Mouse (Mus musculus): Measurements from ENCODE around the gene Snrpe. TPM values are rescaled to one million over a fixed set of nuclear protein-coding genes. Genes with fewer than 3 reads are reported as not detected.

The Snrpe gene
- polyA plus RNA-seq, 1 experiment from 2014 or later, result 875 TPM

GRCm38 (mm10) chr1:133625052-133625451 lies 15.0 kb upstream of the Snrpe start:
- H3K4me3 ChIP-seq (ENCODE audit: low read depth, low read length), result no peak overlapping the region
- H3K27ac ChIP-seq (ENCODE audit: low read depth, low read length), result no peak overlapping the region
- no peaks in the 10 kb centered on the region for H3K27me3 ChIP-seq (ENCODE audit: control insufficient read depth, insufficient read depth, low read length)
- no peak overlapping the region for H3K9ac ChIP-seq (ENCODE audit: low read length)
- no peaks in the 10 kb centered on the region for H3K9me3 ChIP-seq (ENCODE audit: control insufficient read depth, low read length)
- DNase-seq (ENCODE audit: low spot score, missing footprints) (no peak), ATAC-seq (ENCODE audit: low FRiP score) (no peak)
- H3K4me2 ChIP-seq, result no peak overlapping the region
- H3K36me3 ChIP-seq (ENCODE audit: control insufficient read depth, insufficient read depth, low read length), result peaks cover 40% of the 10 kb centered on the region
- no peaks in the 10 kb centered on the region for H3K4me1 ChIP-seq (ENCODE audit: control insufficient read depth, insufficient read depth, low read length)
- 75% methylated on average over 2 of the region's 2 CpGs for WGBS

DNA sequence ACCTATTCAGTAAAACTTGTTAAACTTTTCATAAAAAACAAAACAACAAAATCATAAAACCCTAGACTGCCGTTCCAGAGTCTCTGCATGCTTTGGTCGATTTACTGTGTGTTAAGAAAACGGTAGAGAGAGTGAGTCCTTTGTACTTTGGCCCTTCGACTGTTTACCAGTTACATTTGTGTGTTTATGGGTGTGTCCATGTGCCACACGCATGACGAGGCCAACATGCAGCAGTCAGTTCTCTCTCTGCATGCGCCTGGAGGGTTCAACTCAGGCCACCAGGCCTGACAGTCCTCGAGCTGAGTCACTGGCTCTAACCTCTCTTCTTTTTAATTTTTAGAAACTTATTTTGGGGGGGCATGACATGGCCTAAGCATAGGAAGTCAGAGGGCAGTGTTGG lies 8.2 kb upstream of the Snrpe start:
- Histone ChIP-seq H3K9ac (ENCODE audit: low read length) (no peak overlapping the region), H3K9me3 (ENCODE audit: control insufficient read depth, low read length) (no peaks in the 10 kb centered on the region), H3K4me3 (ENCODE audit: low read depth, low read length) (no peak overlapping the region), H3K4me1 (ENCODE audit: control insufficient read depth, insufficient read depth, low read length) (no peaks in the 10 kb centered on the region), H3K36me3 (ENCODE audit: control insufficient read depth, insufficient read depth, low read length) (peaks cover 20% of the 10 kb centered on the region), H3K4me2 (no peak overlapping the region), H3K27me3 (ENCODE audit: control insufficient read depth, insufficient read depth, low read length) (no peaks in the 10 kb centered on the region), H3K27ac (ENCODE audit: low read depth, low read length) (no peak overlapping the region)
- no peak for ATAC-seq (ENCODE audit: low FRiP score)
- no peak for DNase-seq (ENCODE audit: low spot score, missing footprints)
- WGBS, result 87% methylated on average over 8 of the region's 8 CpGs

DNA sequence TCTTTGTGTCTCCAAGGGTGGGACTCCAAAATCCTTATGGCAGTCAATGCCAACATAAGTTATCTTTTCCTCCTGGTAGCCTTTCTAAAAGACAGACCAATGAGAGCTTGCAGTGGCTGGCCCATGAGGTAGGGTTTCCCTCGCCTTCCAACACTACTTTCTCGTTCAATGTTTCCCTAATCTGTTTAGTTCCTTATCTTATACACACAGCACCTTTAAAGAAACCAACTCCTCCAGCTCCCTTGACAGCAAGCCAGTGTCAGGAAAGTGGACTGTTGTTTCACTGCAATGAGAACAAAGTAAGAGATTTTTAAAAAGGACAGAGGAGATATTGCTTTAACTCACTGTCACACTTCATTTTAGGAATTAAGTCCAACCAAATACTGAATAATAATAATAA lies 7.8 kb upstream of the Snrpe start:
- no peak overlapping the region for H3K4me3 ChIP-seq (ENCODE audit: low read depth, low read length)
- H3K9me3 ChIP-seq (ENCODE audit: control insufficient read depth, low read length), result no peaks in the 10 kb centered on the region
- no peak overlapping the region for H3K9ac ChIP-seq (ENCODE audit: low read length)
- no peak overlapping the region for H3K27ac ChIP-seq (ENCODE audit: low read depth, low read length)
- ATAC-seq (ENCODE audit: low FRiP score), result no peak
- 69% methylated on average over 2 of the region's 2 CpGs for WGBS
- H3K27me3 ChIP-seq (ENCODE audit: control insufficient read depth, insufficient read depth, low read length), result no peaks in the 10 kb centered on the region
- peaks cover 17% of the 10 kb centered on the region for H3K36me3 ChIP-seq (ENCODE audit: control insufficient read depth, insufficient read depth, low read length)
- DNase-seq (ENCODE audit: low spot score, missing footprints), result no peak
- H3K4me1 ChIP-seq (ENCODE audit: control insufficient read depth, insufficient read depth, low read length), result no peaks in the 10 kb centered on the region
- H3K4me2 ChIP-seq, result no peak overlapping the region

GRCm38 (mm10) chr1:133613817-133614216 lies 3.7 kb upstream of the Snrpe start:
- no peaks in the 10 kb centered on the region for H3K27me3 ChIP-seq (ENCODE audit: control insufficient read depth, insufficient read depth, low read length)
- no peaks in the 10 kb centered on the region for H3K9me3 ChIP-seq (ENCODE audit: control insufficient read depth, low read length)
- H3K27ac ChIP-seq (ENCODE audit: low read depth, low read length), result no peak overlapping the region
- H3K4me3 ChIP-seq (ENCODE audit: low read depth, low read length), result no peak overlapping the region
- H3K4me1 ChIP-seq (ENCODE audit: control insufficient read depth, insufficient read depth, low read length), result peaks cover 4% of the 10 kb centered on the region
- DNase-seq (ENCODE audit: low spot score, missing footprints), result no peak
- no peak overlapping the region for H3K9ac ChIP-seq (ENCODE audit: low read length)
- peaks cover 3% of the 10 kb centered on the region; the same call in 1 of the 2 replicates for H3K36me3 ChIP-seq (ENCODE audit: control insufficient read depth, insufficient read depth, low read length)
- no peak overlapping the region for H3K4me2 ChIP-seq
- no peak for ATAC-seq (ENCODE audit: low FRiP score)
- WGBS, result 73% methylated on average over 3 of the region's 3 CpGs

- H3K9me3 ChIP-seq (ENCODE audit: control insufficient read depth, low read length), result no peaks in the 10 kb centered on the region
- H3K36me3 ChIP-seq (ENCODE audit: control insufficient read depth, insufficient read depth, low read length), result peaks cover 14% of the 10 kb centered on the region
- DNase-seq (ENCODE audit: low spot score, missing footprints), result no peak
- H3K4me3 ChIP-seq (ENCODE audit: low read depth, low read length), result no peak overlapping the region
- H3K27me3 ChIP-seq (ENCODE audit: control insufficient read depth, insufficient read depth, low read length), result no peaks in the 10 kb centered on the region
- WGBS, result 67% methylated on average over 1 of the region's 1 CpGs
- ATAC-seq (ENCODE audit: low FRiP score), result no peak
- H3K9ac ChIP-seq (ENCODE audit: low read length), result no peak overlapping the region
- H3K4me2 ChIP-seq, result no peak overlapping the region
- H3K4me1 ChIP-seq (ENCODE audit: control insufficient read depth, insufficient read depth, low read length), result peaks cover 7% of the 10 kb centered on the region
- no peak overlapping the region for H3K27ac ChIP-seq (ENCODE audit: low read depth, low read length)
Measured at GRCm38 (mm10) chr1:133611436-133611835, 1.3 kb upstream of the Snrpe start.

DNA sequence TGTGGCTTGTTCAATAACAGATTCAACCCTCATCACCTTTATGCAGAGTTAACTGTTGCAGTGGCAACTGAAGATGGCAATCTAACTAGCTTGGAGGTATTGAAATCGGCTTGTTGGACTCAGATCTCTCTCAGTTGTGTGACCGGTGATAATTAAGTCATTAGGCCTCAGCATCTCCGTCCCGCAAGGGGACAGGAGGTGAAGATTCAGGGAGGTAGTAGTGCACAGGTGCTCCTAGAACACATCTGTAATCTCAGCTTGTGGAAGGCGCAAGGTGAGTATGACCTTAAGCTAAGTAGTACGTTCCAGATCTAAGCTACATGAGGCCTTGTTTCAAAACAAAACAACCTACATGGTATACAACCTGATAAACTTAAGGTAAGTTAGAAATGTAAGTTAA lies 510 bp upstream of the Snrpe start:
- H3K36me3 ChIP-seq (ENCODE audit: control insufficient read depth, insufficient read depth, low read length), result peaks cover 19% of the 10 kb centered on the region
- peak overlapping the region; percentile 16; the same call in 1 of the 2 replicates for H3K9ac ChIP-seq (ENCODE audit: low read length)
- ATAC-seq (ENCODE audit: low FRiP score) (peak; percentile 17; the same call in 1 of the 2 replicates), DNase-seq (ENCODE audit: low spot score, missing footprints) (no peak)
- H3K4me1 ChIP-seq (ENCODE audit: control insufficient read depth, insufficient read depth, low read length), result peaks cover 7% of the 10 kb centered on the region
- H3K27ac ChIP-seq (ENCODE audit: low read depth, low read length), result no peak overlapping the region
- H3K4me2 ChIP-seq, result no peak overlapping the region
- H3K9me3 ChIP-seq (ENCODE audit: control insufficient read depth, low read length), result no peaks in the 10 kb centered on the region
- WGBS, result 57% methylated on average over 6 of the region's 6 CpGs
- H3K27me3 ChIP-seq (ENCODE audit: control insufficient read depth, insufficient read depth, low read length), result no peaks in the 10 kb centered on the region
- H3K4me3 ChIP-seq (ENCODE audit: low read depth, low read length), result no peak overlapping the region

DNA sequence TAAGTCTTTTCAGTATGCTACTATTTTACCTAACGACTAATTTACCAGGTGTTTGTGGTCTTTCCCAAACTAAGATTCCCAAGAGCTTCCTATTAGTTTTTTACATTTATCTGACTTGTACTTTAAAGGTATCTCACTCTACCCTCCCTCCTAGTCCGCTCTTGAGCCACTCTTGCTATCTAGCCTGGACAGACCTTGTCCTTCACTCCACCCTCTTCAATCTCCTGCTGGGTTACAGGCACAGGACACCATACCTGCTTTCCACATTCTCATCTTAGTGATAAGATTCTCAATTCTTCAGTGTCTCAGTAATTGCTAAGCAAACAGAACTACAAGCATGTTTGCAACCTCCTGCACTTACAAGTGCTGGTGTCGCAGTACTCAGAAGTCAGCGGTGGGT lies 6.9 kb downstream of the Snrpe start:
- Histone ChIP-seq H3K4me2 (no peak overlapping the region), H3K4me3 (ENCODE audit: low read depth, low read length) (no peak overlapping the region), H3K9ac (ENCODE audit: low read length) (no peak overlapping the region), H3K4me1 (ENCODE audit: control insufficient read depth, insufficient read depth, low read length) (no peaks in the 10 kb centered on the region; the same call in 1 of the 2 replicates), H3K27ac (ENCODE audit: low read depth, low read length) (no peak overlapping the region), H3K9me3 (ENCODE audit: control insufficient read depth, low read length) (no peaks in the 10 kb centered on the region), H3K36me3 (ENCODE audit: control insufficient read depth, insufficient read depth, low read length) (peaks cover 42% of the 10 kb centered on the region), H3K27me3 (ENCODE audit: control insufficient read depth, insufficient read depth, low read length) (no peaks in the 10 kb centered on the region)
- DNase-seq (ENCODE audit: low spot score, missing footprints), result no peak
- ATAC-seq (ENCODE audit: low FRiP score), result no peak
- 95% methylated on average over 4 of the region's 4 CpGs for whole genome bisulfite sequencing

- Histone ChIP-seq H3K27ac (ENCODE audit: low read depth, low read length) (peak overlapping the region; percentile 77), H3K27me3 (ENCODE audit: control insufficient read depth, insufficient read depth, low read length) (no peaks in the 10 kb centered on the region), H3K36me3 (ENCODE audit: control insufficient read depth, insufficient read depth, low read length) (no peaks in the 10 kb centered on the region), H3K4me1 (ENCODE audit: control insufficient read depth, insufficient read depth, low read length) (peaks cover 16% of the 10 kb centered on the region), H3K4me3 (ENCODE audit: low read depth, low read length) (no peak overlapping the region), H3K9me3 (ENCODE audit: control insufficient read depth, low read length) (no peaks in the 10 kb centered on the region), H3K4me2 (peak overlapping the region; percentile 17; the same call in 1 of the 2 replicates), H3K9ac (ENCODE audit: low read length) (peak overlapping the region; percentile 28; the same call in 1 of the 2 replicates)
- DNase-seq (ENCODE audit: low spot score, missing footprints) (peak; percentile 95), ATAC-seq (ENCODE audit: low FRiP score) (peak; percentile 79)
- 2% methylated on average over 4 of the region's 4 CpGs for WGBS
Measured at GRCm38 (mm10) chr1:133596298-133597007, 13.6 kb downstream of the Snrpe start.

- Histone ChIP-seq H3K36me3 (ENCODE audit: control insufficient read depth, insufficient read depth, low read length) (no peaks in the 10 kb centered on the region), H3K27me3 (ENCODE audit: control insufficient read depth, insufficient read depth, low read length) (no peaks in the 10 kb centered on the region), H3K27ac (ENCODE audit: low read depth, low read length) (no peak overlapping the region), H3K4me1 (ENCODE audit: control insufficient read depth, insufficient read depth, low read length) (no peaks in the 10 kb centered on the region), H3K4me3 (ENCODE audit: low read depth, low read length) (no peak overlapping the region), H3K9ac (ENCODE audit: low read length) (no peak overlapping the region), H3K4me2 (no peak overlapping the region), H3K9me3 (ENCODE audit: control insufficient read depth, low read length) (no peaks in the 10 kb centered on the region)
- no peak for ATAC-seq (ENCODE audit: low FRiP score)
- peak; percentile 79 for DNase-seq (ENCODE audit: low spot score, missing footprints)
- 74% methylated on average over 6 of the region's 6 CpGs for WGBS
Measured at GRCm38 (mm10) chr1:133585995-133586537, 24.0 kb downstream of the Snrpe start.
